Mouse (Mus musculus): ENCODE results near the gene Epb41l1. TPM values are rescaled to one million over a fixed set of nuclear protein-coding genes. Genes with fewer than 3 reads are reported as not detected.

The Epb41l1 gene
- polyA plus RNA-seq, 1 experiment: 11.8 TPM

- no peaks in the 10 kb centered on the region for H3K27me3 ChIP-seq (ENCODE audit: control insufficient read depth, insufficient read depth, low read length)
- no peak overlapping the region for H3K4me3 ChIP-seq (ENCODE audit: low read depth, low read length)
- H3K27ac ChIP-seq (ENCODE audit: insufficient read depth, low read depth, low read length): no peak overlapping the region
- TF ChIP-seq CTCF (IDR thresholded peaks at IDR 0.05; ENCODE audit: extremely low read depth, insufficient read length, insufficient replicate concordance, low read depth, low read length) (no peak), POLR2A (IDR thresholded peaks at IDR 0.05; ENCODE audit: low read depth, low read length) (no peak)
- H3K36me3 ChIP-seq (ENCODE audit: control insufficient read depth, insufficient read depth, low read length): no peaks in the 10 kb centered on the region
- 93% methylated on average over 12 of the region's 12 CpGs for WGBS
- no peaks in the 10 kb centered on the region; the same call in 1 of the 2 replicates for H3K4me1 ChIP-seq (ENCODE audit: control insufficient read depth, insufficient read depth, insufficient read length, low read length)
Measured at GRCm38 (mm10) chr2:156486086-156486751, 65.5 kb downstream of the Epb41l1 start.

DNA sequence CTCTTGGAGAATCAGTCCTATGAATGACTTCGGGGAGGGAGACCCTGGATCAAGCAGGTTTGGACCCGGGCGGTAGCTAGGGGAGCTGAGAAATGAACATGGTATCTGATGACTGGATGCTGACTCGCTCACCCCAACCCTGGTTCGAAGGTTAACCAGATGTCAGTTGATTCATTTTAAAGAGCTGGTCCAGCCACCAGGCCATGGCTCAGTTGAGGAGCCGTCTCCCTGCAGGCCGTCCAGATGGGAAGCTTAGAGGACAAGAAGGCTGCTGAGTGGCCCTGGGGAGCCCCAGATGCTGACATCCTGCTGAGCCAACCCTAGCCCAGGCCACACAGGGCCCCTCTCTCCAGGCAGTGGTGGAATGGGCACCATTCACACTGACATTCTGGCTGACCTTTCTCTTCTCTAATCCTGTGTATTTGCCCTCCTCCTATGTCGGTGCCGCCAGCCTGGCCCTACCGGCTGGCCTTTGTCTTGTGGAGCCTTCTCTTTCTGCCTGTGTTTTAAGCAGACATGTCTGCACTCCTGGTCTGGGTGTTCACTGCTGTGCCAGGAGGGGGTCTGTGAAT is 67.0 kb downstream of the Epb41l1 start:
- Histone ChIP-seq H3K36me3 (ENCODE audit: control insufficient read depth, insufficient read depth, low read length) (no peaks in the 10 kb centered on the region), H3K27me3 (ENCODE audit: control insufficient read depth, insufficient read depth, low read length) (no peaks in the 10 kb centered on the region), H3K4me1 (ENCODE audit: control insufficient read depth, insufficient read depth, insufficient read length, low read length) (no peaks in the 10 kb centered on the region), H3K27ac (ENCODE audit: insufficient read depth, low read depth, low read length) (no peak overlapping the region), H3K4me3 (ENCODE audit: low read depth, low read length) (no peak overlapping the region)
- 84% methylated on average over 10 of the region's 10 CpGs for WGBS
- TF ChIP-seq CTCF (IDR thresholded peaks at IDR 0.05; ENCODE audit: extremely low read depth, insufficient read length, insufficient replicate concordance, low read depth, low read length): no peak
- TF ChIP-seq POLR2A (IDR thresholded peaks at IDR 0.05; ENCODE audit: low read depth, low read length): no peak

- no peak overlapping the region for H3K4me3 ChIP-seq (ENCODE audit: low read depth, low read length)
- 86% methylated on average over 8 of the region's 8 CpGs for WGBS
- no peak overlapping the region for H3K27ac ChIP-seq (ENCODE audit: insufficient read depth, low read depth, low read length)
- no peaks in the 10 kb centered on the region for H3K27me3 ChIP-seq (ENCODE audit: control insufficient read depth, insufficient read depth, low read length)
- TF ChIP-seq CTCF (IDR thresholded peaks at IDR 0.05; ENCODE audit: extremely low read depth, insufficient read length, insufficient replicate concordance, low read depth, low read length): no peak
- no peak for TF ChIP-seq POLR2A (IDR thresholded peaks at IDR 0.05; ENCODE audit: low read depth, low read length)
- H3K36me3 ChIP-seq (ENCODE audit: control insufficient read depth, insufficient read depth, low read length): no peaks in the 10 kb centered on the region
- H3K4me1 ChIP-seq (ENCODE audit: control insufficient read depth, insufficient read depth, insufficient read length, low read length): no peaks in the 10 kb centered on the region
Measured at GRCm38 (mm10) chr2:156488166-156488814, 67.6 kb downstream of the Epb41l1 start.

DNA sequence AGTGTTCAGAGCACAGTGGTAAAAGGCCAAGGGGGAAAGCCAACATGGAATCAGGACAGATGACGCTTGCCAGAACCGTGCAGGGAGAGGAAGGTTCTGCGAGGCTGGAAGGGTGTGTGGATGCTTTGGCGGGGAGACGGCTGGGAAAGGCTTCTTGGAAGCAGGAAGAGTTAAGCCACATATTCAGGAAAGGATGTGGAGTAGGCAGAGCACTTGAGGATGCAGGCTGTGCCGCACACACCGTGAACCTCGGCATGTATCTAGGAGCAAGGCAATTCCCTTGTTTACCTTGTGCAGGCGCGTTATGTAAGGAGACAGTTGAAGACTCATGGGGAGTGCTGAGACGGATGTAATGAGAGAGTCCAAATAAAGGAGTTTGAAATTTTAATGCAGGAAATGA is 69.5 kb downstream of the Epb41l1 start:
- no peak for TF ChIP-seq POLR2A (IDR thresholded peaks at IDR 0.05; ENCODE audit: low read depth, low read length)
- Histone ChIP-seq H3K36me3 (ENCODE audit: control insufficient read depth, insufficient read depth, low read length) (no peaks in the 10 kb centered on the region), H3K27ac (ENCODE audit: insufficient read depth, low read depth, low read length) (no peak overlapping the region), H3K4me3 (ENCODE audit: low read depth, low read length) (no peak overlapping the region), H3K27me3 (ENCODE audit: control insufficient read depth, insufficient read depth, low read length) (no peaks in the 10 kb centered on the region), H3K4me1 (ENCODE audit: control insufficient read depth, insufficient read depth, insufficient read length, low read length) (no peaks in the 10 kb centered on the region)
- 48% methylated on average over 11 of the region's 11 CpGs for WGBS

GRCm38 (mm10) chr2:156491796-156492195 is 71.1 kb downstream of the Epb41l1 start:
- Histone ChIP-seq H3K4me3 (ENCODE audit: low read depth, low read length) (no peak overlapping the region), H3K27me3 (ENCODE audit: control insufficient read depth, insufficient read depth, low read length) (no peaks in the 10 kb centered on the region), H3K4me1 (ENCODE audit: control insufficient read depth, insufficient read depth, insufficient read length, low read length) (no peaks in the 10 kb centered on the region), H3K27ac (ENCODE audit: insufficient read depth, low read depth, low read length) (no peak overlapping the region), H3K36me3 (ENCODE audit: control insufficient read depth, insufficient read depth, low read length) (no peaks in the 10 kb centered on the region)
- WGBS: 46% methylated on average over 5 of the region's 5 CpGs
- TF ChIP-seq POLR2A (IDR thresholded peaks at IDR 0.05; ENCODE audit: low read depth, low read length) (no peak), CTCF (IDR thresholded peaks at IDR 0.05; ENCODE audit: extremely low read depth, insufficient read length, insufficient replicate concordance, low read depth, low read length) (no peak)

DNA sequence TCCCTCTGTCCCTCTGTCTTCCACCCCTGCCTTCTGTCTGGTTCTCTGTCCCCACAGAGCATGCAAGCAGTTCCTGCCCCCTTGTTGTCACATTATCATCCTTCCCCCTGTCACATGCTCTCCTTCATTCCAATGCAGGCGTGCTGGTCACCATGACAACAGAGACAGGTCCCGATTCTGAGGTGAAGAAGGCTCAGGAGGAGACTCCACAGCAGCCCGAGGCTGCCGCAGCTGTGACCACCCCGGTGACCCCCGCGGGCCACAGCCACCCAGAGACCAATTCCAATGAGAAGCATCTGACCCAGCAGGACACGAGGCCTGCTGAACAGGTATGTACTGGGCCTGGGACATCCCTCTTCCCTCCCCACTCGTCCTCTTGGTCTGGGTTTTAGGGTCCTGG is 73.1 kb downstream of the Epb41l1 start:
- Histone ChIP-seq H3K36me3 (ENCODE audit: control insufficient read depth, insufficient read depth, low read length) (no peaks in the 10 kb centered on the region), H3K4me3 (ENCODE audit: low read depth, low read length) (no peak overlapping the region), H3K27ac (ENCODE audit: insufficient read depth, low read depth, low read length) (no peak overlapping the region), H3K27me3 (ENCODE audit: control insufficient read depth, insufficient read depth, low read length) (no peaks in the 10 kb centered on the region), H3K4me1 (ENCODE audit: control insufficient read depth, insufficient read depth, insufficient read length, low read length) (no peaks in the 10 kb centered on the region)
- 67% methylated on average over 9 of the region's 9 CpGs for WGBS
- TF ChIP-seq POLR2A (IDR thresholded peaks at IDR 0.05; ENCODE audit: low read depth, low read length): no peak
- TF ChIP-seq CTCF (IDR thresholded peaks at IDR 0.05; ENCODE audit: extremely low read depth, insufficient read length, insufficient replicate concordance, low read depth, low read length): no peak

DNA sequence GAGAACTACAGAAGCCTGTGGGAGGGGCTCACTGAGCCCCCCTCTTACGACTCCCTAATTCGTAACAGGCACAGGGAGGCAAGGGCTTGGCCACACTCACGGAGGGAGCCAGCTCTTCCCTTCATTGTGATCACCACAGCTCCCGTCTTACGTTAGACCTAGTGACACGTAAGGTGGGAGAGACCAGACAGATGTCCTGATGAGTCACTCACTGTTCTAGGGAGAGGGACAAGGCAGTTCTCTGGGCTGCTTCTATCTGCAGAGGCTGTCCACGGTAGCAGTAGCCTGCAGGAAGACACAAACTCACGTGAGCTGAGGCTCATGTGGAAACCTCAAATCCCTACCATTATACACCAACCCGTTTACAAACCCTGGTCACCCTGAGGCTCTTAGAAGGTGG is 73.8 kb downstream of the Epb41l1 start:
- no peak overlapping the region for H3K27ac ChIP-seq (ENCODE audit: insufficient read depth, low read depth, low read length)
- H3K27me3 ChIP-seq (ENCODE audit: control insufficient read depth, insufficient read depth, low read length): no peaks in the 10 kb centered on the region
- no peaks in the 10 kb centered on the region for H3K36me3 ChIP-seq (ENCODE audit: control insufficient read depth, insufficient read depth, low read length)
- H3K4me1 ChIP-seq (ENCODE audit: control insufficient read depth, insufficient read depth, insufficient read length, low read length): no peaks in the 10 kb centered on the region
- H3K4me3 ChIP-seq (ENCODE audit: low read depth, low read length): no peak overlapping the region
- 87% methylated on average over 9 of the region's 9 CpGs for WGBS
- no peak for TF ChIP-seq POLR2A (IDR thresholded peaks at IDR 0.05; ENCODE audit: low read depth, low read length)
- TF ChIP-seq CTCF (IDR thresholded peaks at IDR 0.05; ENCODE audit: extremely low read depth, insufficient read length, insufficient replicate concordance, low read depth, low read length): no peak

All from small intestine, adult 2 months (tissue).